Mouse (Mus musculus) B cell, adult (primary cell): ENCODE measurements around the gene Gm15737. TPM values are rescaled to one million over a fixed set of nuclear protein-coding genes. Genes with fewer than 3 reads are reported as not detected.

Experiments
- total RNA-seq: library from RNA; stranded (reverse); gene quantifications from 4 replicates; pipeline ENCODE4 v1.2.4, GENCODE M21; 2023; ENCODE audit not compliant: inconsistent age

Gene Gm15737
- total RNA-seq, result not detected in 4 replicates

GRCm38 (mm10) chr6:92869089-92869581 lies at the start of gene Gm15737:
Gm15737 (plus strand) TSS chr6:92869357.

Other genes starting within 250 kb of the Gm15737 start
- gene Prickle2, start 163.2 kb upstream of the Gm15737 start, total RNA-seq, result not detected in 4 replicates
- not detected in 4 replicates for gene A730049H05Rik, start 52.9 kb upstream of the Gm15737 start, total RNA-seq
- 0.15 to 0.58 TPM (median 0.45 TPM) in 3 of 4 replicates, not detected in the other for gene Adamts9, start 74.1 kb downstream of the Gm15737 start, total RNA-seq